Mouse (Mus musculus) midbrain, embryonic 16.5 days (tissue): ENCODE results near the gene 4931406C07Rik. TPM values are rescaled to one million over a fixed set of nuclear protein-coding genes. Genes with fewer than 3 reads are reported as not detected.
A peak's percentile ranks its signal among the peaks of the same experiment; 100 is the strongest.

ENCODE experiments used
- ATAC-seq: fragments of 200-750 bp; cut with Nextera tagmentation; 2 replicates; pipeline ENCODE4 v1.8.0; 2017; ENCODE audit warnings: moderate TSS enrichment
- H3K27ac ChIP-seq: fragments of 300-500 bp; sonication (generic); 2 replicates; pipeline ENCODE4 v1.5.1; 2014; ENCODE audit warnings: mild to moderate bottlenecking, low read length, mixed read lengths
- H3K27me3 ChIP-seq: fragments of 300-500 bp; sonication (generic); 2 replicates; pipeline ENCODE4 v1.6.1; 2014; ENCODE audit warnings: low read depth, low read length, mixed read lengths; ENCODE audit not compliant: control insufficient read depth, insufficient read depth
- H3K36me3 ChIP-seq: fragments of 300-500 bp; sonication (generic); 2 replicates; pipeline ENCODE4 v1.6.1; 2014; ENCODE audit warnings: mild to moderate bottlenecking, low read length, moderate library complexity, mixed read lengths; ENCODE audit not compliant: control insufficient read depth, insufficient read depth
- H3K4me1 ChIP-seq: fragments of 300-500 bp; sonication (generic); 2 replicates; pipeline ENCODE4 v1.6.1; 2014; ENCODE audit warnings: mild to moderate bottlenecking, low read length, mixed read lengths; ENCODE audit not compliant: control insufficient read depth, insufficient read depth
- H3K4me2 ChIP-seq: fragments of 300-500 bp; sonication (generic); 2 replicates; pipeline ENCODE4 v1.6.1; 2014; ENCODE audit warnings: mild to moderate bottlenecking, low read length, mixed read lengths
- H3K4me3 ChIP-seq: fragments of 300-500 bp; sonication (generic); 2 replicates; pipeline ENCODE4 v1.5.1; 2014; ENCODE audit warnings: low read depth, mild to moderate bottlenecking, low read length, moderate library complexity, mixed read lengths
- H3K9ac ChIP-seq: fragments of 300-500 bp; sonication (generic); 2 replicates; pipeline ENCODE4 v1.6.1; 2014; ENCODE audit warnings: low read depth, low read length, mixed read lengths
- H3K9me3 ChIP-seq: fragments of 300-500 bp; sonication (generic); replicated peaks from 2 replicates; pipeline ENCODE4 v1.6.1; 2014; ENCODE audit warnings: mild to moderate bottlenecking, low read length, mixed read lengths; ENCODE audit not compliant: control insufficient read depth, poor library complexity, severe bottlenecking
- WGBS: fragments of 180-500 bp; shearing (Covaris S2); extraction: QIAGEN DNeasy Blood & Tissue Kit; methylation state at CpG from one replicate; pipeline ENCODE4 v1.1.7; 2014; 5-methylcytosine and 5-hydroxymethylcytosine counted together
- microRNA-seq: library from miRNA; unstranded; fragments of <30 nt; microRNA quantifications from one replicate; pipeline ENCODE4, GENCODE M21; 2017
- polyA plus RNA-seq: library from polyadenylated mRNA; unstranded; fragments of >200 nt; fragmentation: Nextera tagmentation; extraction: Ambion mirVana; gene quantifications from 2 replicates; pipeline ENCODE4 v1.2.1, GENCODE M21; 2015

The 4931406C07Rik gene
- polyA plus RNA-seq, 1 experiment from 2014 or later, result 13.9 TPM

DNA sequence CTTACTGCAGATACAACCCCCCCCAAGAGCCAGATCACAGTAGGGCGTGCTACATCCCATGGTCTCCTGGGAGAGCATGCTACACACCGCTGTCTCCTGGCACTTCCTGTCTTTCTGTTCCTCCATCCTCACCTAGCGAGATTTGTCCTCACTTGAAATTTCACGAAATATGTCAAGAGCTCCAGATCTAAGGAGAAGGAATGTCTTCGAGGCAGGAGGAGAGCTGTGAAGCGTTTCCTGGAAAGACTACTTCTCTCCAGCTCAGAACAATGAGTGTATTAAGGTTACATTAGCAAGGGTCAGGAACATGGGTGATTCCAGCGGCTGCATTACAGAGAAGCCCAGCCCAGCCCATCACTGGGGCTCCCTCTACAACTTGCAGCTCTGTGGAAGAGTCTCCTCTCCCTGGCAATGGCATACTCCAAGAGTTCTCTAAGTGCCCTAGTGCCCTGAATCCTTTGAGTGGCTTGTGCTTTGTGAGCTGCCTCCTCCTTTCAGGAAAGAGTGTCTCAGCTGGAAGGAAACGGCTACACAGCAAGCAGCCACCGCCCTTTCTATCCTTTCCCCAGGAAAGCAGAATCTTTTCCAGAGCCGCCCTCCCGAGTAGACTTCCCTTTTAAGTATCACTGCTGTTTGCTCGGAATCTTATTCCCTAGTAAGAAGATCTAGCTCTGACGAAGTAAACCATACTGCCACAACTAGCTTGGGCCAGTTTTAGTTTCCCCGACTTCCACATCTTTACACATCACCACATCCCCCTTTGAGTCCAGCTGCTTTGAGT lies 68.5 kb downstream of the 4931406C07Rik start:
- Histone ChIP-seq H3K27ac (no peak overlapping the region), H3K9me3 (no peaks in the 10 kb centered on the region), H3K4me2 (peak overlapping the region; percentile 76; the same call in 1 of the 2 replicates), H3K36me3 (no peaks in the 10 kb centered on the region), H3K4me1 (peaks cover 6% of the 10 kb centered on the region), H3K4me3 (no peak overlapping the region), H3K9ac (no peak overlapping the region), H3K27me3 (no peaks in the 10 kb centered on the region)
- 49% methylated on average over 14 of the region's 14 CpGs for WGBS
- ATAC-seq, result no peak

DNA sequence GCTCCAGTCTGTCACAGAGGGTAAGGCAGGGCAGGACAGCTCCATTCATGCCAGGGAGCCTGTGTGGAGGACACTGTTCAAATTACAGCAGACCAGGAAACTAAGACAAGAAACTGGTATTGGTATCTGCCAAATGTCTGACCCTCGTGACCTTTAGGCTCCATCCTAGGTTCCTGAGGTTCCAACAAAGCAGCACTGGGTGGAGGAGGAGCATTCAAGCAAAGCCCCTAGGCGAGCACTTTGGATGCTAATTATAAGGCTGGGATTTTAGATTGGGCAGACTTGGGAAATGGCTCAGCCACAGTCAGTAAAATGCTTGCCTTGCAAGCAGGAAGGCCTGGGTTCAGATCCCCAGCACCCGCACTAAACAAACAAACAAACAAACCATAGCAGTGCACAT lies 70.3 kb downstream of the 4931406C07Rik start:
- H3K9me3 ChIP-seq, result no peaks in the 10 kb centered on the region
- H3K27me3 ChIP-seq, result no peaks in the 10 kb centered on the region
- no peak overlapping the region for H3K27ac ChIP-seq
- ATAC-seq, result no peak
- no peaks in the 10 kb centered on the region for H3K36me3 ChIP-seq
- WGBS, result 62% methylated on average over 3 of the region's 3 CpGs
- H3K4me1 ChIP-seq, result peaks cover 6% of the 10 kb centered on the region
- no peak overlapping the region for H3K4me2 ChIP-seq
- no peak overlapping the region for H3K4me3 ChIP-seq
- no peak overlapping the region for H3K9ac ChIP-seq

DNA sequence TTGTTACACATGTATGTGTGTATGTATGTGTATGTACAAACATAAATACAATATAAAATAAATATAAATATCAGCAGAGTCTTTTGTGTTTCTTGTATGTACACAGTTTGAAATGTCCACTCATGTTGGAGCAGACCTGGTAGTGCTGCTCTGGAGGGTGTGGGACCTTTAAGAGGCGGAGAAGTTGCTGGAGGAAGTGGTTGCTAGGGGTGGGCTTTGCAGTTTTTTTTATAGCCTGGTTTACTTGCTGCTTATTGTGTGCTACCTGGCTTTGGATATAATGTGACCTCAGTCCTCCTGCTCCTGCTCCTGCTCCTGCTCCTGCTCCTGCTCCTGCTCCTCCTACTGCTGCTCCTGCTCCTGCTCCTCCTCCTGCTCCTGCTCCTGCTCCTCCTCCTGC lies 72.6 kb downstream of the 4931406C07Rik start:
- no peak for ATAC-seq
- WGBS, result 96% methylated on average over 1 of the region's 1 CpGs
- no peak overlapping the region for H3K4me2 ChIP-seq
- H3K9ac ChIP-seq, result no peak overlapping the region
- H3K36me3 ChIP-seq, result no peaks in the 10 kb centered on the region
- H3K4me1 ChIP-seq, result peaks cover 4% of the 10 kb centered on the region
- H3K27ac ChIP-seq, result no peak overlapping the region
- H3K4me3 ChIP-seq, result no peak overlapping the region
- no peaks in the 10 kb centered on the region for H3K9me3 ChIP-seq
- no peaks in the 10 kb centered on the region for H3K27me3 ChIP-seq

Small RNA genes within 50 kb of the gene (microRNA-seq; reads per million reads assigned to microRNA genes)
- gene Gm49349 (not detected), gene mmu-mir-7650 (not detected)

Other genes starting within 250 kb of the 4931406C07Rik start
- gene Hephl1, start 194.3 kb downstream of the 4931406C07Rik start, polyA plus RNA-seq, result 0.06 TPM in 1 of 2 replicates, not detected in the other
- gene Vstm5, start 67.4 kb downstream of the 4931406C07Rik start, polyA plus RNA-seq, result 22.0 and 29.5 TPM in 2 replicates
- 29.1 and 29.7 TPM in 2 replicates for gene Med17, start 26.5 kb downstream of the 4931406C07Rik start, polyA plus RNA-seq
- gene Taf1d, start 234 bp downstream of the 4931406C07Rik start, polyA plus RNA-seq, result 39.7 and 44.7 TPM in 2 replicates
- 13.0 and 14.2 TPM in 2 replicates for gene Cep295, start 51.3 kb upstream of the 4931406C07Rik start, polyA plus RNA-seq
- 0.54 and 0.81 TPM in 2 replicates for gene Smco4, start 187.0 kb upstream of the 4931406C07Rik start, polyA plus RNA-seq